Mouse (Mus musculus) kidney, postnatal 0 days (tissue): ENCODE data around the gene Iqschfp. TPM values are rescaled to one million over a fixed set of nuclear protein-coding genes. Genes with fewer than 3 reads are reported as not detected.
A peak's percentile ranks its signal among the peaks of the same experiment; 100 is the strongest.

ENCODE experiments used
- ATAC-seq: fragments of 200-750 bp; cut with Nextera tagmentation; replicated peaks from 2 replicates; pipeline ENCODE4 v1.8.0; 2017; ENCODE audit warnings: low read depth, moderate number of reproducible peaks, moderate TSS enrichment, moderate library complexity; ENCODE audit not compliant: low FRiP score
- DNase-seq: peaks from one replicate; pipeline ENCODE4 v3.0.0-alpha.2; 2016; ENCODE audit warnings: low spot score
- H3K27ac ChIP-seq: fragments of 300-500 bp; sonication (generic); 2 replicates; pipeline ENCODE4 v1.5.1; 2014; ENCODE audit warnings: mild to moderate bottlenecking
- H3K27me3 ChIP-seq: fragments of 300-500 bp; sonication (generic); 2 replicates; pipeline ENCODE4 v1.6.1; 2014; ENCODE audit warnings: low read length, mixed read lengths; ENCODE audit not compliant: insufficient read depth
- H3K36me3 ChIP-seq: fragments of 300-500 bp; sonication (generic); 2 replicates; pipeline ENCODE4 v1.6.1; 2014; ENCODE audit warnings: low read length, mixed read lengths; ENCODE audit not compliant: insufficient read depth
- H3K4me1 ChIP-seq: fragments of 300-500 bp; sonication (generic); replicated peaks from 2 replicates; pipeline ENCODE4 v1.6.1; 2014; ENCODE audit warnings: antibody characterized with exemption, low read length, mixed read lengths; ENCODE audit not compliant: insufficient read depth
- H3K4me2 ChIP-seq: fragments of 300-500 bp; sonication (generic); 2 replicates; pipeline ENCODE4 v1.6.1; 2014; ENCODE audit warnings: mild to moderate bottlenecking, low read length, moderate library complexity, mixed read lengths
- H3K4me3 ChIP-seq: fragments of 300-500 bp; sonication (generic); replicated peaks from 2 replicates; pipeline ENCODE4 v1.5.1; 2014; ENCODE audit warnings: low read depth, low read length
- H3K9ac ChIP-seq: fragments of 300-500 bp; sonication (generic); 2 replicates; pipeline ENCODE4 v1.6.1; 2014; ENCODE audit warnings: low read depth, low read length
- H3K9me3 ChIP-seq: fragments of 300-500 bp; sonication (generic); replicated peaks from 2 replicates; pipeline ENCODE4 v1.6.1; 2016; ENCODE audit warnings: low read length, inconsistent platforms, mixed read lengths
- CTCF ChIP-seq: IDR thresholded peaks from 2 replicates; pipeline ENCODE4 v1.5.1; 2016; ENCODE audit warnings: antibody characterized with exemption, low read depth, mild to moderate bottlenecking, moderate library complexity
- whole genome bisulfite sequencing: fragments of 180-500 bp; shearing (Covaris S2); extraction: QIAGEN DNeasy Blood & Tissue Kit; methylation state at CpG from one replicate; pipeline ENCODE4 v1.1.7; 2014; 5-methylcytosine and 5-hydroxymethylcytosine counted together
- polyA plus RNA-seq: library from polyadenylated mRNA; unstranded; fragments of >200 nt; fragmentation: Nextera tagmentation; extraction: Ambion mirVana; gene quantifications from 2 replicates; pipeline ENCODE4 v1.2.1, GENCODE M21; 2015

Gene Iqschfp
- polyA plus RNA-seq, 1 experiment from 2014 or later: 0.05 TPM

GRCm38 (mm10) chr3:68434897-68435296 is 542.9 kb downstream of the Iqschfp start:
- ATAC-seq (no peak), DNase-seq (no peak)
- Histone ChIP-seq H3K36me3 (no peaks in the 10 kb centered on the region), H3K4me2 (no peak overlapping the region), H3K9me3 (no peaks in the 10 kb centered on the region), H3K4me3 (no peak overlapping the region), H3K9ac (no peak overlapping the region), H3K4me1 (no peaks in the 10 kb centered on the region), H3K27me3 (no peaks in the 10 kb centered on the region), H3K27ac (no peak overlapping the region)
- WGBS: 84% methylated on average over 2 of the region's 2 CpGs
- no peak for TF ChIP-seq CTCF

- no peaks in the 10 kb centered on the region for H3K9me3 ChIP-seq
- H3K4me2 ChIP-seq: no peak overlapping the region
- TF ChIP-seq CTCF: no peak
- no peaks in the 10 kb centered on the region for H3K4me1 ChIP-seq
- DNase-seq (no peak), ATAC-seq (no peak)
- H3K36me3 ChIP-seq: no peaks in the 10 kb centered on the region
- no peak overlapping the region for H3K27ac ChIP-seq
- whole genome bisulfite sequencing: 76% methylated on average over 2 of the region's 2 CpGs
- H3K4me3 ChIP-seq: no peak overlapping the region
- no peaks in the 10 kb centered on the region for H3K27me3 ChIP-seq
- no peak overlapping the region for H3K9ac ChIP-seq
Observed at GRCm38 (mm10) chr3:68448480-68448879, 556.4 kb downstream of the Iqschfp start.

- no peaks in the 10 kb centered on the region for H3K27me3 ChIP-seq
- H3K36me3 ChIP-seq: no peaks in the 10 kb centered on the region
- no peak overlapping the region for H3K9ac ChIP-seq
- H3K9me3 ChIP-seq: no peaks in the 10 kb centered on the region
- no peak overlapping the region for H3K4me2 ChIP-seq
- DNase-seq (no peak), ATAC-seq (no peak)
- H3K4me3 ChIP-seq: no peak overlapping the region
- no peak for TF ChIP-seq CTCF
- no peak overlapping the region for H3K27ac ChIP-seq
- H3K4me1 ChIP-seq: no peaks in the 10 kb centered on the region
- 93% methylated on average over 1 of the region's 1 CpGs for WGBS
Observed at GRCm38 (mm10) chr3:68451634-68452033, 559.6 kb downstream of the Iqschfp start.

GRCm38 (mm10) chr3:68453266-68453665 is 561.2 kb downstream of the Iqschfp start:
- peak; percentile 11 for DNase-seq
- no peak overlapping the region for H3K4me3 ChIP-seq

GRCm38 (mm10) chr3:68453719-68454455 is 561.9 kb downstream of the Iqschfp start:
- no peak overlapping the region for H3K9ac ChIP-seq
- no peaks in the 10 kb centered on the region for H3K9me3 ChIP-seq
- no peaks in the 10 kb centered on the region for H3K27me3 ChIP-seq
- DNase-seq: no peak
- no peak for TF ChIP-seq CTCF
- H3K4me1 ChIP-seq: no peaks in the 10 kb centered on the region
- no peak overlapping the region for H3K4me3 ChIP-seq
- H3K27ac ChIP-seq: no peak overlapping the region
- no peaks in the 10 kb centered on the region for H3K36me3 ChIP-seq
- no peak for ATAC-seq
- 54% methylated on average over 10 of the region's 10 CpGs for WGBS
- no peak overlapping the region for H3K4me2 ChIP-seq

More at GRCm38 (mm10) chr3:68453266-68453665, 561.2 kb downstream of the Iqschfp start:
- Histone ChIP-seq H3K27me3 (no peaks in the 10 kb centered on the region), H3K36me3 (no peaks in the 10 kb centered on the region), H3K9ac (no peak overlapping the region), H3K4me1 (no peaks in the 10 kb centered on the region), H3K27ac (no peak overlapping the region), H3K9me3 (no peaks in the 10 kb centered on the region), H3K4me2 (no peak overlapping the region)
- WGBS: 3% methylated on average over 5 of the region's 5 CpGs
- ATAC-seq: no peak
- no peak for TF ChIP-seq CTCF

GRCm38 (mm10) chr3:68466643-68467042 is 574.6 kb downstream of the Iqschfp start:
- H3K4me1 ChIP-seq: peaks cover 23% of the 10 kb centered on the region
- H3K4me2 ChIP-seq: no peak overlapping the region
- 35% methylated on average over 5 of the region's 5 CpGs for WGBS
- no peak overlapping the region for H3K4me3 ChIP-seq
- H3K36me3 ChIP-seq: no peaks in the 10 kb centered on the region
- no peak for TF ChIP-seq CTCF
- H3K27me3 ChIP-seq: no peaks in the 10 kb centered on the region
- no peak overlapping the region for H3K9ac ChIP-seq
- no peak for ATAC-seq
- H3K9me3 ChIP-seq: no peaks in the 10 kb centered on the region
- H3K27ac ChIP-seq: no peak overlapping the region
- no peak for DNase-seq
